Mouse (Mus musculus) kidney, postnatal 0 days (tissue): ENCODE measurements at regions not wholly inside any gene's neighbourhood (a gene's known extent, or its start where the extent isn't known, plus 50 kb on each side); places are given as distances from the start of the nearest gene placed in this dataset.

ENCODE experiments used
- ATAC-seq: fragments of 200-750 bp; cut with Nextera tagmentation; replicated peaks from 2 replicates; pipeline ENCODE4 v1.8.0; 2017; ENCODE audit warnings: low read depth, moderate number of reproducible peaks, moderate TSS enrichment, moderate library complexity; ENCODE audit not compliant: low FRiP score
- DNase-seq: peaks from one replicate; pipeline ENCODE4 v3.0.0-alpha.2; 2016; ENCODE audit warnings: low spot score
- H3K27ac ChIP-seq: fragments of 300-500 bp; sonication (generic); 2 replicates; pipeline ENCODE4 v1.5.1; 2014; ENCODE audit warnings: mild to moderate bottlenecking
- H3K27me3 ChIP-seq: fragments of 300-500 bp; sonication (generic); 2 replicates; pipeline ENCODE4 v1.6.1; 2014; ENCODE audit warnings: low read length, mixed read lengths; ENCODE audit not compliant: insufficient read depth
- H3K36me3 ChIP-seq: fragments of 300-500 bp; sonication (generic); 2 replicates; pipeline ENCODE4 v1.6.1; 2014; ENCODE audit warnings: low read length, mixed read lengths; ENCODE audit not compliant: insufficient read depth
- H3K4me1 ChIP-seq: fragments of 300-500 bp; sonication (generic); replicated peaks from 2 replicates; pipeline ENCODE4 v1.6.1; 2014; ENCODE audit warnings: antibody characterized with exemption, low read length, mixed read lengths; ENCODE audit not compliant: insufficient read depth
- H3K4me2 ChIP-seq: fragments of 300-500 bp; sonication (generic); 2 replicates; pipeline ENCODE4 v1.6.1; 2014; ENCODE audit warnings: mild to moderate bottlenecking, low read length, moderate library complexity, mixed read lengths
- H3K4me3 ChIP-seq: fragments of 300-500 bp; sonication (generic); replicated peaks from 2 replicates; pipeline ENCODE4 v1.5.1; 2014; ENCODE audit warnings: low read depth, low read length
- H3K9ac ChIP-seq: fragments of 300-500 bp; sonication (generic); 2 replicates; pipeline ENCODE4 v1.6.1; 2014; ENCODE audit warnings: low read depth, low read length
- H3K9me3 ChIP-seq: fragments of 300-500 bp; sonication (generic); replicated peaks from 2 replicates; pipeline ENCODE4 v1.6.1; 2016; ENCODE audit warnings: low read length, inconsistent platforms, mixed read lengths
- CTCF ChIP-seq: IDR thresholded peaks from 2 replicates; pipeline ENCODE4 v1.5.1; 2016; ENCODE audit warnings: antibody characterized with exemption, low read depth, mild to moderate bottlenecking, moderate library complexity
- WGBS: fragments of 180-500 bp; shearing (Covaris S2); extraction: QIAGEN DNeasy Blood & Tissue Kit; methylation state at CpG from one replicate; pipeline ENCODE4 v1.1.7; 2014; 5-methylcytosine and 5-hydroxymethylcytosine counted together

- peak; percentile 76 for ATAC-seq
- H3K9ac ChIP-seq: no peak overlapping the region
Measured at GRCm38 (mm10) chr17:66233451-66233951, 110.2 kb downstream of the Ddx11 start.

GRCm38 (mm10) chr17:66234432-66234831, 111.1 kb downstream of the Ddx11 start:
- H3K9ac ChIP-seq: no peak overlapping the region
- H3K4me3 ChIP-seq: no peak overlapping the region
- no peaks in the 10 kb centered on the region for H3K27me3 ChIP-seq
- no peak overlapping the region for H3K27ac ChIP-seq
- H3K4me1 ChIP-seq: no peaks in the 10 kb centered on the region
- TF ChIP-seq CTCF: no peak
- H3K36me3 ChIP-seq: no peaks in the 10 kb centered on the region
- DNase-seq (no peak), ATAC-seq (no peak)
- no peaks in the 10 kb centered on the region for H3K9me3 ChIP-seq
- H3K4me2 ChIP-seq: no peak overlapping the region
- 81% methylated on average over 19 of the region's 19 CpGs for WGBS

More at GRCm38 (mm10) chr17:66233451-66233951, 110.2 kb downstream of the Ddx11 start:
- H3K36me3 ChIP-seq: no peaks in the 10 kb centered on the region
- no peak overlapping the region for H3K4me3 ChIP-seq
- H3K4me1 ChIP-seq: no peaks in the 10 kb centered on the region
- H3K27me3 ChIP-seq: no peaks in the 10 kb centered on the region
- no peak overlapping the region for H3K27ac ChIP-seq
- peak; percentile 35 for DNase-seq
- 35% methylated on average over 12 of the region's 12 CpGs for WGBS
- peak; percentile 40; the same call in 1 of the 2 replicates for TF ChIP-seq CTCF
- peak overlapping the region; percentile 23; the same call in 1 of the 2 replicates for H3K4me2 ChIP-seq
- H3K9me3 ChIP-seq: no peaks in the 10 kb centered on the region

GRCm38 (mm10) chr17:66235096-66235805, 111.9 kb downstream of the Ddx11 start:
- 3% methylated on average over 19 of the region's 19 CpGs for WGBS
- DNase-seq (peak; percentile 87), ATAC-seq (peak; percentile 53; the same call in 1 of the 2 replicates)

GRCm38 (mm10) chr17:66235806-66236335, 112.6 kb downstream of the Ddx11 start:
- no peaks in the 10 kb centered on the region for H3K9me3 ChIP-seq
- H3K27ac ChIP-seq: no peak overlapping the region
- H3K4me2 ChIP-seq: no peak overlapping the region
- H3K4me1 ChIP-seq: no peaks in the 10 kb centered on the region
- H3K4me3 ChIP-seq: no peak overlapping the region
- ATAC-seq (no peak), DNase-seq (no peak)
- 84% methylated on average over 15 of the region's 15 CpGs for whole genome bisulfite sequencing
- H3K36me3 ChIP-seq: no peaks in the 10 kb centered on the region
- no peaks in the 10 kb centered on the region for H3K27me3 ChIP-seq
- TF ChIP-seq CTCF: no peak
- H3K9ac ChIP-seq: no peak overlapping the region

More at GRCm38 (mm10) chr17:66235096-66235805, 111.9 kb downstream of the Ddx11 start:
- no peak overlapping the region for H3K4me2 ChIP-seq
- H3K4me1 ChIP-seq: no peaks in the 10 kb centered on the region
- no peaks in the 10 kb centered on the region for H3K27me3 ChIP-seq
- H3K36me3 ChIP-seq: no peaks in the 10 kb centered on the region
- peak; percentile 98 for TF ChIP-seq CTCF
- no peak overlapping the region for H3K4me3 ChIP-seq
- H3K27ac ChIP-seq: no peak overlapping the region
- H3K9me3 ChIP-seq: no peaks in the 10 kb centered on the region
- H3K9ac ChIP-seq: no peak overlapping the region

GRCm38 (mm10) chr17:66241868-66242622, 118.7 kb downstream of the Ddx11 start:
- TF ChIP-seq CTCF: no peak
- no peaks in the 10 kb centered on the region for H3K27me3 ChIP-seq
- no peaks in the 10 kb centered on the region for H3K9me3 ChIP-seq
- DNase-seq (peak; percentile 62), ATAC-seq (no peak)
- no peaks in the 10 kb centered on the region for H3K36me3 ChIP-seq
- H3K4me3 ChIP-seq: no peak overlapping the region
- no peak overlapping the region for H3K9ac ChIP-seq
- H3K4me2 ChIP-seq: 0 out of 2 replicates have a peak overlapping the region, but pooled peaks have one; percentile 14
- H3K4me1 ChIP-seq: 0 out of 2 replicates have a peak, but pooled peaks cover 3% of the 10 kb centered on the region
- 19% methylated on average over 9 of the region's 9 CpGs for WGBS
- H3K27ac ChIP-seq: no peak overlapping the region

GRCm38 (mm10) chr17:66244183-66244582, 120.9 kb downstream of the Ddx11 start:
- H3K4me2 ChIP-seq: no peak overlapping the region
- no peak overlapping the region for H3K27ac ChIP-seq
- H3K4me3 ChIP-seq: no peak overlapping the region
- no peak overlapping the region for H3K9ac ChIP-seq
- no peaks in the 10 kb centered on the region for H3K27me3 ChIP-seq
- no peaks in the 10 kb centered on the region for H3K36me3 ChIP-seq
- TF ChIP-seq CTCF: no peak
- H3K9me3 ChIP-seq: no peaks in the 10 kb centered on the region
- H3K4me1 ChIP-seq: 0 out of 2 replicates have a peak, but pooled peaks cover 3% of the 10 kb centered on the region
- 93% methylated on average over 14 of the region's 14 CpGs for WGBS
- no peak for DNase-seq
- ATAC-seq: no peak
